Mouse (Mus musculus) limb, embryonic 15.5 days (tissue): Measurements from ENCODE around the gene Sit1. TPM values are rescaled to one million over a fixed set of nuclear protein-coding genes. Genes with fewer than 3 reads are reported as not detected.

ENCODE experiments used
- ATAC-seq: fragments of 200-750 bp; cut with Nextera tagmentation; 2 replicates; pipeline ENCODE4 v1.8.0; 2017; ENCODE audit warnings: low read depth, moderate TSS enrichment; ENCODE audit not compliant: insufficient number of reproducible peaks, low FRiP score, low TSS enrichment
- H3K27ac ChIP-seq: fragments of 300-500 bp; sonication (generic); 2 replicates; pipeline ENCODE4 v1.5.1; 2015; ENCODE audit warnings: moderate library complexity, mild to moderate bottlenecking, inconsistent platforms
- H3K27me3 ChIP-seq: fragments of 300-500 bp; sonication (generic); 2 replicates; pipeline ENCODE4 v1.6.1; 2015; ENCODE audit warnings: inconsistent platforms
- H3K36me3 ChIP-seq: fragments of 300-500 bp; sonication (generic); 2 replicates; pipeline ENCODE4 v1.6.1; 2015; ENCODE audit warnings: inconsistent platforms
- H3K4me1 ChIP-seq: fragments of 300-500 bp; sonication (generic); 2 replicates; pipeline ENCODE4 v1.6.1; 2015; ENCODE audit warnings: inconsistent platforms
- H3K4me2 ChIP-seq: fragments of 300-500 bp; sonication (generic); 2 replicates; pipeline ENCODE4 v1.6.1; 2015; ENCODE audit warnings: mild to moderate bottlenecking, inconsistent platforms
- H3K4me3 ChIP-seq: fragments of 300-500 bp; sonication (generic); 2 replicates; pipeline ENCODE4 v1.5.1; 2015; ENCODE audit warnings: mild to moderate bottlenecking, inconsistent platforms
- H3K9ac ChIP-seq: fragments of 300-500 bp; sonication (generic); 2 replicates; pipeline ENCODE4 v1.6.1; 2015; ENCODE audit warnings: inconsistent platforms
- H3K9me3 ChIP-seq: fragments of 300-500 bp; sonication (generic); 2 replicates; pipeline ENCODE4 v1.6.1; 2016; ENCODE audit warnings: inconsistent platforms
- WGBS: fragments of 180-500 bp; shearing (Covaris S2); methylation state at CpG from one replicate; pipeline ENCODE4 v1.1.7; 2015; 5-methylcytosine and 5-hydroxymethylcytosine counted together
- polyA plus RNA-seq: library from polyadenylated mRNA; unstranded; fragments of >200 nt; fragmentation: Nextera tagmentation; extraction: Ambion mirVana; gene quantifications from 2 replicates; pipeline ENCODE4 v1.2.1, GENCODE M21; 2015

The Sit1 gene
- polyA plus RNA-seq, 1 experiment from 2014 or later, result not detected

DNA sequence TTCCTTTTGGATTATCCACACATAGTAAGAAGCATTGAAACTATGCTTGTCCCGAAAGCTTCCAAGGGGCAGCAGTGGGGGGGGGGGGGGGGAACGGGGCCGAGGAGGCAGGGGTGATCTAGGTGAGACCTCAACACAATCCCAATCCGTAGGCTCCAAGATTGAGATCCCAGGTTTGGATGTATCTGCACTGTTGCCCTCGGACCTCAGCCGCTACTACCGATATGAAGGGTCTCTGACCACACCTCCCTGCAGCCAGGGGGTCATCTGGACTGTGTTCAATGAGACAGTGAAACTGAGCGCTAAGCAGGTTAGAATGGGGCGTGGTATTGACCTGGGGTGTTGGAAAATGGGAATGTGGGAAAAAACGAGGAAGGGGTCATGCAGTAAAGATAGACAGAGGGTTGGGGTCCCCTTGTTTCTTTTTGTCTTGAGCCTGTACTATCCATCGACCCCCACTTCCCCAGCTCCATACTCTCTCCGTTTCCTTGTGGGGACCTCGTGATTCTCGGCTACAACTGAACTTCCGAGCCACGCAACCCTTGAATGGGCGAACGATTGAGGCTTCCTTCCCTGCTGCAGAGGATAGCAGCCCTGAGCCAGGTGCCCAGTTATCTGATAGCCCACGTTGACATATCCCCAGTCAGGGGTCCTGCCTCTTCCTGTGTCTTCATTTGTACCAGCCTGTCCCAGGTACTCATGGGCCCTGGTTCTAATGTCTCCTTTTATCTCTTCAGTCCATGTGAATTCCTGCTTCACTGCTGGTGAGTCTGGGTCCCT lies 28.3 kb upstream of the Sit1 start:
- WGBS, result 76% methylated on average over 19 of the region's 19 CpGs
- Histone ChIP-seq H3K9me3 (no peaks in the 10 kb centered on the region), H3K27me3 (no peaks in the 10 kb centered on the region; the same call in 1 of the 2 replicates), H3K36me3 (0 out of 2 replicates have a peak, but pooled peaks cover 1% of the 10 kb centered on the region), H3K4me2 (no peak overlapping the region), H3K9ac (no peak overlapping the region), H3K4me3 (no peak overlapping the region), H3K4me1 (peaks cover 29% of the 10 kb centered on the region), H3K27ac (no peak overlapping the region)
- ATAC-seq, result no peak

DNA sequence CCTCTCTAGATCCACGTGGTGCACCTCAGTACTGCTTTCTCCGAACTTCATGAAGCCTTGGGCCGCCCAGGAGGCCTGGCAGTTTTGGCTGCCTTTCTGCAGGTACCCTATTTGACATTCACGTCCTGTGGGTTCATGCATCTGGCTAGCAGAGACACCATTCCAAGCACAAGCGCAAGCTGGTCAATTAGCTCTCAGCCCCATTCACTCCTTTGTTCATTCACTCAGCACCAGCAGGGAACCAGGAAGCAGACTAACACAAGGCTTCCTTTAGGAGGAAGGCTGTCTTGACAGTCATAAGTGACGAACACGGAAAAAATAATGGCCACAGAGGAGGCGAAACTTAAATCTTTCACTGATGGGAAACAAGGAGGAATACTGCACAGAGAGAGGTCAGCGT lies 25.6 kb upstream of the Sit1 start:
- H3K9ac ChIP-seq, result 0 out of 2 replicates have a peak overlapping the region, but pooled peaks have one; percentile 29
- no peak overlapping the region for H3K27ac ChIP-seq
- WGBS, result 40% methylated on average over 9 of the region's 9 CpGs

DNA sequence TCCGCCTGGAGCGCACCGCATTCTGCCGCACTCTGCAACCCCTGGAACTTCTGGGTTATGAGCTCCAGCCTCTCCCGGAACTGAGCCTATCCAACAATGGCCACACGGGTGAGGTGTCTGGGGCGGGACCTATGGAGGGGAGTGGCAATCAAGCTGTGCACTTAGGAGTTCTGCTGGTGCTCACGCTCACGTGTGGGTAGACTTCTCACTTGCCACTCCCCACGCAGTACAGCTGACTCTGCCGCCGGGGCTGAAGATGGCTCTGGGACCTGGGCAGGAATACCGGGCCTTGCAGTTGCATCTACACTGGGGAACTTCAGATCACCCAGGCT lies 25.1 kb upstream of the Sit1 start:
- Histone ChIP-seq H3K4me3 (peak overlapping the region; percentile 45), H3K4me2 (peak overlapping the region; percentile 80), H3K9me3 (no peaks in the 10 kb centered on the region), H3K27me3 (no peaks in the 10 kb centered on the region; the same call in 1 of the 2 replicates), H3K9ac (0 out of 2 replicates have a peak overlapping the region, but pooled peaks have one; percentile 29), H3K27ac (no peak overlapping the region), H3K36me3 (no peaks in the 10 kb centered on the region), H3K4me1 (peaks cover 27% of the 10 kb centered on the region)
- WGBS, result 6% methylated on average over 13 of the region's 13 CpGs
- peak; percentile 65 for ATAC-seq

More for the DNA sequence above, 25.6 kb upstream of the Sit1 start:
- Histone ChIP-seq H3K9me3 (no peaks in the 10 kb centered on the region), H3K27me3 (no peaks in the 10 kb centered on the region; the same call in 1 of the 2 replicates), H3K4me2 (peak overlapping the region; percentile 80), H3K4me1 (peaks cover 28% of the 10 kb centered on the region), H3K36me3 (no peaks in the 10 kb centered on the region), H3K4me3 (peak overlapping the region; percentile 45)
- ATAC-seq, result no peak

DNA sequence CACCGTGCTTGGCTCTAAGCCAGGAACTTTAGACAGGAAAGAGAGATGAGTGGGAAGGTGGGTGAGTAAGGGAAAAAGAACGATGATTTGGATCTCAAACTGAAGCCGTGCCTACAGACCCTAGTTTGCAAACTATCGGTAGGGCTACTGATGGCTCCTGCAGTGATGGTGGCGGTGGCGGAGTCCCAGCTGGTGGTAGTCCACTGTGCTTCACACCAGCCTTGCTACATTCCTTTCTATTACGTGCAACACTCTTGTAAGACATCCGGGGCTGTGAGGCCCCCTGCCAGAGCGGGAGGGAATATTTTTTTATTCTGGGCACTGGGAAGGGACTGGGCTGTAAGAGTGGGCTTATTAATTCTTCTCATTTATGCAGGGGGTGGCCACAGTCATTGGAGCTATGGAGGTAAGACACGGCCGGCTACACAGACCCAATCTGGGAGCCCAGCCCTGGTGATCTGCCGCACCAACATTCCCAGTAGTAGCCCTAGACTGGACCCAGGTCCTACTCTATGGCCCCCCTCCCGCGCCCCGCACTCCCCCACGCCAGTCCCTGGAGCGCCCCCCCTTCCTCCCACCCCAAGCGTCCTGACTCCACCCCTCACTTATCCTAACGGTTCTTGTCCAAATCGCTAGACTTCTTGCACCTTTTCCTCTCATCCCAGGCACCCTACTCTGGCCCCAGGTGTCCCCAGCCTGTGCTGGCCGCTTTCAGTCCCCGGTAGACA lies 24.6 kb upstream of the Sit1 start:
- 7% methylated on average over 22 of the region's 22 CpGs for WGBS
- no peak for ATAC-seq
- H3K27ac ChIP-seq, result no peak overlapping the region

DNA sequence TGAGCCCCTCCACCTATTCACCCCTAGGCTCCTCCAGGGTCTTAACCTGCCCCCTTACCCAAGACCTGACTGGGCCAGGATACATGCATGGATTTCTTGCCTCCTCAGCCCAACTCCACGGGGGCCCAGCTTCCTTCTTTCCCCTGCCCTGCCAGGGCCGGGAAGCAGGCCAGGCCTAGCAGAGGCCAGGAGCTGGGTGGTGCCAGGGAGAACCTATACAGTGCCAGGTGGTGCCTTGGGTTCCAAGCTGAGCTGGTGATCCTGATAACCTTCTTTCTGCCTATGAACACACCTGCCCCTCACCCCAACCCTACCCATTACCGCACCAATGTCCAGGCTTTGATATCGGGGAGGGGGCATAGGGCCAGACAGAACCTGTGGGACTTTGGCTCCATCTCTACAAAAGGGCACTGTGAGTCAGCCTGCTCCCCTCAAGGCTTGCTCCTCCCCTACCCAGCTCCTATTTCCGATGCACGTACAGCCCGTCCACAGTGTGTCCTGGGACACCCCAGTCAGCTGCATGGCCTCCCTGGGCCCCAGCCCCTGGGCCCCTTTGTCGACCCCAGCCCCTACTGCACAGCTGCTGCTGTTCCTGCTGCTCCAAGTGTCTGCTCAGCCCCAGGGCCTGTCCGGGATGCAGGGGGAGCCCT lies 23.1 kb upstream of the Sit1 start, which contains the start of gene Car9:
Car9 (plus strand) TSS at position 431 of the 650 bp plus-strand sequence.
- no peaks in the 10 kb centered on the region; the same call in 1 of the 2 replicates for H3K27me3 ChIP-seq
- H3K4me1 ChIP-seq, result peaks cover 30% of the 10 kb centered on the region
- no peaks in the 10 kb centered on the region for H3K36me3 ChIP-seq
- peak within 1 kb of the TSS; percentile 45 for H3K4me3 ChIP-seq
- ATAC-seq, result 0 out of 2 replicates have a peak, but pooled peaks have one; percentile 13
- peak within 1 kb of the TSS; percentile 80 for H3K4me2 ChIP-seq
- 53% methylated on average over 9 of the region's 9 CpGs for WGBS
- no peak within 1 kb of the TSS for H3K9ac ChIP-seq
- H3K9me3 ChIP-seq, result no peaks in the 10 kb centered on the region
- H3K27ac ChIP-seq, result no peak within 1 kb of the TSS

More for the DNA sequence above, 24.6 kb upstream of the Sit1 start:
- 0 out of 2 replicates have a peak overlapping the region, but pooled peaks have one; percentile 29 for H3K9ac ChIP-seq
- H3K4me3 ChIP-seq, result peak overlapping the region; percentile 45
- no peaks in the 10 kb centered on the region for H3K36me3 ChIP-seq
- H3K27me3 ChIP-seq, result no peaks in the 10 kb centered on the region; the same call in 1 of the 2 replicates
- peak overlapping the region; percentile 80 for H3K4me2 ChIP-seq
- H3K9me3 ChIP-seq, result no peaks in the 10 kb centered on the region
- H3K4me1 ChIP-seq, result peaks cover 27% of the 10 kb centered on the region

DNA sequence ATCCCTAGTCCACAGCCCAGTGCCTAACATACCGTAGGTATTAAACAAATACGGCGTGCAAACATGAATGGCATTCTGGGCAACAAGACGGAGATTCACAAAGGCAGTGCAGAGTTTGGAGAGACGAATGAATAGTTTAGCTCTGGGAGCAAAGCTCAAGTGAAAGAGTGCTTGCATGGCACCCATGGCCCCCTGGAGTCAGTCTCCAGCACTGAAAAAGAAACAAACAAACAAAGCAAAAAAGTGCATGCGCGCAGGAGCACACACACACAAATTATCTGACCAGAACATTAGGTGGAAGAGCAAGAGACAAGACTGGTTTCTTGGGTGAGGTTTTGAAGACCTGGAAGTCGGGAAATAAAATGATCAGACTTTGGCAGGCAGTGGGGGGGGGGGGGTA lies 22.5 kb upstream of the Sit1 start:
- no peak overlapping the region for H3K9ac ChIP-seq
- no peaks in the 10 kb centered on the region for H3K9me3 ChIP-seq
- H3K36me3 ChIP-seq, result no peaks in the 10 kb centered on the region
- 87% methylated on average over 8 of the region's 8 CpGs for WGBS
- peaks cover 35% of the 10 kb centered on the region for H3K4me1 ChIP-seq
- no peak overlapping the region for H3K4me3 ChIP-seq
- ATAC-seq, result no peak
- no peaks in the 10 kb centered on the region; the same call in 1 of the 2 replicates for H3K27me3 ChIP-seq
- H3K4me2 ChIP-seq, result no peak overlapping the region
- no peak overlapping the region for H3K27ac ChIP-seq

DNA sequence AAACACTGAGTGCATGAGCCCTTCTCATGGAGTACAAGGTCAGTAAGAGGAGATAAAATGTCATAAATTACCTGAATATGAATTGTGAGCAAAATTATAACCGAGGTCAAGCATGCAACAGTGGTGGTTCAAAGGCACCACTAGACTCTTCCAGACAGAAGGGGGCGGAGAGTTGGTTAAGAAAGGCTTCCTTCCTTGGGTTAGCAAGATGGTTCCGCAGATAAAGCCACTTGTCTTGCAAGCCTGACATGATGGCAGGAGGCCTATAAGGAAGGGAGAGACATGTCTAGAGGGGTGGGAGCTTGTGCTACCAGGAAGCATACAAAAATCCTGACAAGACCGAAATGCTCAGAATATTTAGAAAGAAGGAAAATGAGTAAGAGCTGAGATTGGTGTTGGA lies 20.7 kb upstream of the Sit1 start:
- no peaks in the 10 kb centered on the region for H3K9me3 ChIP-seq
- ATAC-seq, result no peak
- H3K4me3 ChIP-seq, result no peak overlapping the region
- no peaks in the 10 kb centered on the region; the same call in 1 of the 2 replicates for H3K27me3 ChIP-seq
- no peaks in the 10 kb centered on the region for H3K36me3 ChIP-seq
- peaks cover 41% of the 10 kb centered on the region for H3K4me1 ChIP-seq
- 84% methylated on average over 4 of the region's 4 CpGs for WGBS
- no peak overlapping the region for H3K9ac ChIP-seq
- no peak overlapping the region for H3K27ac ChIP-seq
- no peak overlapping the region for H3K4me2 ChIP-seq

DNA sequence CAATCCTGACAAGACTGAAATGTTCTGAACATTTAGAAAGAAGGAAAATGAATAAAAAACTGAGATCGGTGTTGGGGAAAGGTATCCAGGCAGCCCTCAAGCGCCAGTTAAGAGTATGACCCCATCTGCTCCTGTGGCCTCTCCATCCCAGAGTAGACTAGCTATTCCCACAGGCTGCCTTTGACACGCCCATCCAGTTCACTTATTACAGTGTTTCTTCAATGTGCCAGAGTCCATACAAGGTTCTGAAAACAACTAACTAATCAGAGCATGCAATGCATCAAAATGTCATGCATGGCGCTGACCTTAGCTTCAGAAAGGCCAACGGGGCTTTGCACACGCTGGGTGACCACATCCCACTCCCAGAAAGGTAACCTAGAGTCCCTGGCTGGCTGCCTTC lies 20.0 kb upstream of the Sit1 start:
- 78% methylated on average over 6 of the region's 6 CpGs for WGBS

DNA sequence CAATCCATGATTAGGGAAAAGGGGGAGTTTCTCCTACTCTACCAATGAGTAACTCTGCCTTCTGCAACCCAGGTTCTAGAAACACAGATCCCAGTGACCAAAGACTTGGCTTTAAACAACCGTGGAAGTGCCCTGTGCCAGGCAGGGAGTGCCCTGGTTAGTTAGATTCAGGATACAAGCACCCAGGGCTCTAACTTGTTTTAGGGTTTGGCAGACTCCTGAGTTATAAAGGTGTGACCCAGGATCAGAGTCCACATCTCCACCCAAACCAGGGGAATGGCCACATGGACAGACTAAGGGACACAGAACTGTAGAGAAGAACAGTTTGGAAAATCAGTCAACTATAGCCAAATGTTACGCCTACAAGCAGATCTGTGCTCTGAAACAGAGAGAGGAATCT lies 19.5 kb upstream of the Sit1 start:
- peaks cover 41% of the 10 kb centered on the region for H3K4me1 ChIP-seq
- H3K4me2 ChIP-seq, result no peak overlapping the region
- H3K4me3 ChIP-seq, result no peak overlapping the region
- no peaks in the 10 kb centered on the region; the same call in 1 of the 2 replicates for H3K27me3 ChIP-seq
- H3K9me3 ChIP-seq, result no peaks in the 10 kb centered on the region
- no peak overlapping the region for H3K9ac ChIP-seq
- H3K27ac ChIP-seq, result no peak overlapping the region
- no peak for ATAC-seq
- WGBS, result 74% methylated on average over 2 of the region's 2 CpGs
- H3K36me3 ChIP-seq, result no peaks in the 10 kb centered on the region

More for the DNA sequence above, 20.0 kb upstream of the Sit1 start:
- Histone ChIP-seq H3K4me3 (no peak overlapping the region), H3K9me3 (no peaks in the 10 kb centered on the region), H3K9ac (no peak overlapping the region), H3K27ac (no peak overlapping the region), H3K4me1 (peaks cover 41% of the 10 kb centered on the region), H3K4me2 (no peak overlapping the region), H3K36me3 (no peaks in the 10 kb centered on the region), H3K27me3 (no peaks in the 10 kb centered on the region; the same call in 1 of the 2 replicates)
- no peak for ATAC-seq

DNA sequence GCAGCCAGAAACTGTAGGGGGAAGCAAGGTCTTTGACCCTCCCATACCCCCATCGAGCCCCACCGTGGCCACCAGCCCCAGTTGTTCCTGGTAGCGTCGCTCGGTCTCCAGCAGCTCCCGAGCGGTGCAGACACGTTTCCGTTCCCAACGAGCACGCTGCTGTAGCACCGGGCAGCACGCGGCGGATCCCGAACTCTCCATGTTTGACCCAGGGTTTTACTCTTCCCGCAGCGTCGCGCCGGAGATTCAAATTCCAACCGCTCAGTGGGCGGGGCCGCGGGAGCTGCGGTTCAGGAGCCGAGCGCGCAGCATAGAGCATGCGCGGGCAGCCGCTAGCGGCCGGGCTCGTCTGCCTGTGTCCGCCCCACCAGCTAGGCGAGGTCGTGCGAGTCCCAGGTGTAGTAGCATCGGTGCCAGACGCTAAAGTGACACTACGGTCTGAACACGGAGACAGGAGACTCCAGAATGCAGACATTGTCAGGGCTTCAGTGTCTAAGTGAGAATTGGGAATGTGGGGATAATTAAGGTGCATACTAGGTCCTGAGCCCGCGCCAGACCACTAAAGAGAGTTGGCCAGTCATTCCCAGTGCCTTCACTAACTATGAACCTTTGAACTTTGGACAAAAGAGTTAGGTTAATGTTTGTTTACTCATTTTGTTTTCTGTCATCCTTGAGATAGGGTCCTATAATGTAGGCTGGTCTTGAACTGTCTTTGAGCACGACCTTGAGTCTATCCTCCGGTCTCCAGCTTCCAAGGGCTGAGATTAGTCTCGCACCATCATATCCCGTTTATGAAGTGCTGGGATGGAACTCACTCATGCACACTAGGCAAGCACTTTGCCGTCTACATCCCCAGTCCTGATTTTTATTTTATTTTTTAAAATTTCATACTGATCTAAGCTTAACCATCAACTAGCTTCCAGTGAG lies 16.1 kb upstream of the Sit1 start, which contains the start of gene Arhgef39:
Arhgef39 (minus strand) TSS at position 289 of the 927 bp plus-strand sequence.
- 6% methylated on average over 50 of the region's 50 CpGs for WGBS
- Histone ChIP-seq H3K36me3 (peaks cover 21% of the 10 kb centered on the region), H3K4me2 (peak within 1 kb of the TSS; percentile 84), H3K9me3 (no peaks in the 10 kb centered on the region), H3K9ac (peak within 1 kb of the TSS; percentile 33; the same call in 1 of the 2 replicates), H3K4me1 (peaks cover 37% of the 10 kb centered on the region), H3K27ac (peak within 1 kb of the TSS; percentile 61; the same call in 1 of the 2 replicates), H3K4me3 (peak within 1 kb of the TSS; percentile 65), H3K27me3 (no peaks in the 10 kb centered on the region)
- peak; percentile 80 for ATAC-seq
